Mouse (Mus musculus) ES-E14 (cell line): ENCODE measurements at regions not wholly inside any gene's neighbourhood (a gene's known extent, or its start where the extent isn't known, plus 50 kb on each side); places are given as distances from the start of the nearest gene placed in this dataset.

Experiments used
- DNase-seq: peaks from one replicate; pipeline ENCODE4 v3.0.0-alpha.2; 2013; ENCODE audit warnings: low read depth, low spot score
- H3K27ac ChIP-seq: 2 replicates; pipeline ENCODE4 v1.5.1; 2012; ENCODE audit warnings: low read depth, mild to moderate bottlenecking, low read length, moderate library complexity, mixed read lengths; ENCODE audit not compliant: poor library complexity, insufficient read depth, severe bottlenecking
- H3K36me3 ChIP-seq: 2 replicates; pipeline ENCODE4 v1.6.1; 2012; ENCODE audit warnings: mild to moderate bottlenecking, low read length, moderate library complexity, mixed read lengths; ENCODE audit not compliant: control insufficient read depth, poor library complexity, insufficient read depth, severe bottlenecking
- H3K4me1 ChIP-seq, 2 experiments: fragments of 150-350 bp in 1 of 2; sonication (generic) in 1 of 2; 2 replicates each; pipeline ENCODE4 v1.6.1; 2012; ENCODE audit warnings: low read length in 2 of 2, mild to moderate bottlenecking in 1 of 2, mixed read lengths in 1 of 2; ENCODE audit not compliant: control insufficient read depth in 2 of 2, insufficient read depth in 2 of 2, poor library complexity in 1 of 2
- H3K4me3 ChIP-seq, 2 experiments: fragments of 150-350 bp in 1 of 2; sonication (generic) in 1 of 2; 2 replicates each; pipeline ENCODE4 v1.5.1; 2012; ENCODE audit warnings: low read length in 2 of 2, low read depth in 1 of 2, mild to moderate bottlenecking in 1 of 2, mixed read lengths in 1 of 2; ENCODE audit not compliant: insufficient read depth in 1 of 2, poor library complexity in 1 of 2, severe bottlenecking in 1 of 2
- H3K9ac ChIP-seq: 2 replicates; pipeline ENCODE4 v1.6.1; 2012; ENCODE audit warnings: low read depth, mild to moderate bottlenecking, low read length, mixed read lengths; ENCODE audit not compliant: poor library complexity, insufficient read depth, severe bottlenecking
- H3K9me3 ChIP-seq: fragments of 150-350 bp; sonication (generic); 2 replicates; pipeline ENCODE4 v1.6.1; 2012; ENCODE audit warnings: low read depth, mild to moderate bottlenecking, low read length; ENCODE audit not compliant: control insufficient read depth, insufficient read depth
- CHD2 ChIP-seq: IDR thresholded peaks from 2 replicates; pipeline ENCODE4 v1.6.1; 2014; ENCODE audit warnings: mild to moderate bottlenecking, low read depth, low read length, inconsistent platforms
- HCFC1 ChIP-seq: IDR thresholded peaks from 2 replicates; pipeline ENCODE4 v1.6.1; 2012; ENCODE audit warnings: low read length, inconsistent platforms, borderline replicate concordance; ENCODE audit not compliant: insufficient read depth
- MAFK ChIP-seq: IDR thresholded peaks from 2 replicates; pipeline ENCODE4 v1.6.1; 2014; ENCODE audit warnings: mild to moderate bottlenecking, low read depth, low read length, inconsistent platforms; ENCODE audit not compliant: insufficient read depth
- ZC3H11A ChIP-seq: IDR thresholded peaks from 2 replicates; pipeline ENCODE4 v1.6.1; 2012; ENCODE audit warnings: low read depth, mild to moderate bottlenecking, inconsistent platforms, low read length, borderline replicate concordance
- ZNF384 ChIP-seq: IDR thresholded peaks from 2 replicates; pipeline ENCODE4 v1.6.1; 2012; ENCODE audit warnings: low read depth, low read length, inconsistent platforms
- in situ Hi-C, 2 experiments: fragments of 600-800 bp; cut with MboI; formaldehyde crosslinking; loops; one replicate each; pipeline ENCODE4 v1.15.1; 2025; ENCODE audit warnings: low sequenced_read_pairs in 2 of 2, inconsistent platforms in 1 of 2; ENCODE audit not compliant: unreplicated experiment in 2 of 2

GRCm38 (mm10) chr4:102688378-102688777 lies 52.7 kb upstream of the Sgip1 start:
- in situ Hi-C loops, result no loop called here
- DNase-seq, result no peak
- TF ChIP-seq CHD2, result no peak
- no peak for TF ChIP-seq HCFC1
- TF ChIP-seq ZNF384, result no peak
- no peak for TF ChIP-seq MAFK
- no peak for TF ChIP-seq ZC3H11A

More at GRCm38 (mm10) chr4:102688378-102688777, 52.7 kb upstream of the Sgip1 start:
- Histone ChIP-seq H3K4me3 (no peak overlapping the region), H3K4me1 (no peaks in the 10 kb centered on the region), H3K9me3 (no peaks in the 10 kb centered on the region), H3K36me3 (no peaks in the 10 kb centered on the region), H3K9ac (no peak overlapping the region), H3K27ac (no peak overlapping the region)
